Mouse (Mus musculus): ENCODE measurements around the gene Itgb2l.

- TF ChIP-seq TAL1 (IDR thresholded peaks at IDR 0.05; ENCODE audit: low read length) (no peak), GATA1 (IDR thresholded peaks at IDR 0.05; ENCODE audit: low read length) (no peak)
Measured at GRCm38 (mm10) chr16:96468011-96468410, 24.6 kb upstream of the Itgb2l start.

Data from erythroblast, embryonic 14.5 days (primary cell).